Mouse (Mus musculus): ENCODE data around the gene Ctsa.
A peak's percentile ranks its signal among the peaks of the same experiment; 100 is the strongest.
"Not testable (repeated sequence)": the region's sequence is repeated elsewhere in the genome, so short reads cannot be mapped to it uniquely, and the experiment has no call there.

Gene Ctsa

DNA sequence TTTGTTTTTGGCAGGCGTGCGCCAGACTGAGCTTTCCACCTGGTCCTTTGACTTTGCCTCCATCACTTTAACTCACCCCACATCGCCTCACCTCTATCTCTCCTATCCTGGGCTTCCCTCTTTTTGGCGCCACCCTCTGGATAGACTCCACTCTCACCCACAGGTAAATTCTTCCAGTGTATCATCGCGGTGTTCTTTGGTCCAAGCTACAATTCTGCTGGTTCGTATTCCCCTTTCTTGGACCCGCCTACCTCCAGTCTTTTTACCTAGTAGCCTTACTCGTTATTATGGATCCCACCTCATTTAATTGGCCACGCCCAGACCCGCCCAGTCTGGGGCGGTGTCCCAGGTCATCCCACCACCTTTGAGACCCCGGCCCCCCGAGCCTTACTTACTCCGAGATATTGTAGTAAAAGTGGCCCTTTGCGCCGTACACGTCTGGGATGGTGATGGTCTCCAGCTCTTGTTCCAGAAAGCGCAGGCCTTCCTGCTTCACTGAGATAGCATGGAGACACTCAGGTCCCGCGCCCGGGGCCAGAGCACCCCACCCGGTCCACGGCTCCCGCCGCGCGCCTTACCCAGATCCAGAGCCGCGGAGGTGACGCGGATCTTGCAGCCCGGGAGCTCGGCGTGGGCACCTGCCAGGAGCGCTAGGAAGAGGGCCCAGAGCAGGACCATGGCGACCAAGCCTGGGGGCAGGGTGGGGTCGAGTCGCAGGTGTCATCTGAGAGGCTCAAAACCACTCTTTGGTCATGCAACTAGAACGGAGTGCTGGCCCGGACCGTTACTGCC, 23.8 kb downstream of the Ctsa start:
- DNase-seq, result no peak

DNA sequence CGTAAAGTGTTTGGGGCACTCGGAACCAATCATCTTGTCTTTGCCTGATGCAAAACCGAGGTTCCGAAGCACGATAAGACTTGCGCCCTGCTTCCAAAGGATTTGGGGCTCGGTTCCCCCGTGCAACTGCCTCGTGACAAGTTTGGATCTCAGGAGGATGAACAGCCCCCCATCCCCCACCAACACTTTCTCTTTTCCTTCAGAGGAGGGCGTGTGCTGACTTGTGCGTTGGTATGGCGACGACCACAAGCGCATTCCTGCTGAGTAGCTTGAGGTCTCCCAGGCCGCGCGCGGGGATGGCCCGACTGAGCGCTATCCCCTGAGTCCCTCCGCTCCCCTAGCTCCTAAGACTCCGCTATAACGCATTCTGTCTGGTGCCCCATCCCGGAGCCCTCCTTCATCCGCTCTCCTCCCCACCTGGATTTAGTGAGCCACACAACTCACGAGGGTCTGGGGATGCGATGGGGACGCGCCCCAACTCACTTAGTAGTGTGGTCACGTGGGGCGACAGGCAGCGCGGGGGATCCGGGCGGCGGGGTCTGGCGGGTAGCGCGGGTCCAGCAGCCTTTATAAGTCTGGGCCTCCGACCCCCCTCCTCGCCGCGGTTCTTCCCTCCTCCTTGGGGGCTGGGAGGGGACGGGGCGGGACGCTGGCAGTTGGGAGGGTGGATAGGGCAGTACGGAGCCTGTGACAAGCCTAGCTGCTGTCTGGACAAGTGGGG, 24.6 kb downstream of the Ctsa start, which contains the start of gene Pltp:
TSS of gene Pltp (minus strand) at position 611 of the 721 bp plus-strand sequence.
- peak; percentile 73 for DNase-seq

DNA sequence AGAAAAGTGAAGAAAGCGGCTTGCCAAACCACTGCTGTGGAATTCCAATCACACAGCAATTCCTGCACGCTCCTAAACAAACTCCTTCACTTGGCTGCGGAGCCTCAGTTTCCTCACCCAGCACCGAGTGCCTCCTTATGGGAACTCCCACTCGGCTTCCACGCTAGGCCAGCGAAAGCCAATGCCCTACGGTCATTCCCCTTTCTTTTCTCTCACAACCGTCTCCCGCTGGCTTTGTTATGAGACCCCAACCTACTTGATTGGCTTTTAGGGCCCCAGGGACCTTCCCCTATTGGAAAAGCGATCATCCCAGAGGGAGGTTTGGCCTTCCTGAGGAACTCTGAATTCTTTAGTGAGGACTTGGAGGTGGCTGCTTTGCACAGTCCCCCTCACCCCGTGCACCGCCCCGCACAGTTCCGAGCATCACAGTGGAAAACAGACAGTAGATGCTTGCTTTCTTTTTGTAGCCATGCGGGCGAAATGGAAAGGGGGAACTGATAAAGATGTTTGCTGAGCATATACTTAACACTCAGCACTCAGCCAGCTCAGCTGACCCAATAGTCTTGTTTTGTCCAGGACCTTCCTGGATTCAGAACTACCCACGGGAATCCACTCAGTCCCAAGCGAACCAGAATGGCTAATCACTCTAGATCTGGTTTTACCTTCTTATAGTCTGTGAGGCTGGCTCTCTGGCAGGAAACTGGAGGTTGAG, 25.3 kb downstream of the Ctsa start:
- DNase-seq, result no peak

DNA sequence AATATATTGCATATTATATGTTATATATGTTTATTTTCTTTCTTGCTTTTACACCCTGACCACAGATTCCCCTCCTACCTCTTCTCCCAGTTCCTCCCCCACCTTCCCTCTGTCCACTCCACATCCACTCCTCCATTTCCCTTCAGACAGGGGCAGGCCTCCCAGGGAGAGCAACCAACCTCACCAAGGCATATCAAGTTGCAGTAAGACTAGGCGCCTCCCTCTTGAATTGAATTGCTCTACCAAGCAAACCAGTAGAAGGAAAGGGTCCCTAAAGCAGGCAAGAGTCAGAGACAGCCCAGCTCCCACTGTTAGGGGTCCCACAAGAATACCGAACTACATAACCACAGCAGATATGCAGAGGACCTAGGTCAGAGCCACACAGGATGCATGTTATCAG, 26.5 kb downstream of the Ctsa start:
- DNase-seq, result no peak

DNA sequence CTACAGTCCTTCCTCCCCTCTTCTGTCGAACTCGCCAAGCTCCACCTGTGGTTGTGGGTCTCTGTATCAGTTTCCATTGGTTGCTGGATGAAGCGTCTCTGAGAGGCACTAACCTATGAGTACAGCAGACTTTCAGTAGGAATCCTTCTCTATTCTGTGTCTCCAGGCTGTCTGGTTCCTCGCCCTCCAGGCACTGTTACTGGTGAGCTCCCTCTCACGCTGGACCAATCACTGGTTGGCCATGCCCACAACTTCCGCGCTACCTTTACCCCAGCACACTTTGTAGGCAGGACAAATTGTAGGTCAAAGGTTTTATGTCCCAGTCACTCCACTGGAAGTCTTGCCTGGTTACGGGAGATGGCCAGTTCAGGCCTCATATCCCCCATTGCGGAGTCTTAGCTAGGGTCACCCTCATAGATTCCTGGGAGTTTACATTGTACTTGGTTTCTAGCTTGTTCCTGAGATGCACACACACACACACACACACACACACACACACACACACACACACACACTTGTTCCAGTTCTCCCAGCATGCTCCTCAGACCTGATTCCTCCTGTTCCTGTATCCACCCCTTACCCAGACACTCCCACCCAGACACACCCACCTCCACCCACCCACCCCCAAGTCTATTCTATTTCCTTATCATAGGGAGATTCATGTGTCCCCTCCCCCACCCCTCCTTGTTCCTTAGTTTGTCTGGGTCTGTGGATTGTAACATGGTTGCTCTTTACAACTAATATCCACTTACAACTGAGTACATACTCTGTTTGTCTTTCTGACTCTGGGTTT, 27.2 kb downstream of the Ctsa start:
- DNase-seq, result no peak

DNA sequence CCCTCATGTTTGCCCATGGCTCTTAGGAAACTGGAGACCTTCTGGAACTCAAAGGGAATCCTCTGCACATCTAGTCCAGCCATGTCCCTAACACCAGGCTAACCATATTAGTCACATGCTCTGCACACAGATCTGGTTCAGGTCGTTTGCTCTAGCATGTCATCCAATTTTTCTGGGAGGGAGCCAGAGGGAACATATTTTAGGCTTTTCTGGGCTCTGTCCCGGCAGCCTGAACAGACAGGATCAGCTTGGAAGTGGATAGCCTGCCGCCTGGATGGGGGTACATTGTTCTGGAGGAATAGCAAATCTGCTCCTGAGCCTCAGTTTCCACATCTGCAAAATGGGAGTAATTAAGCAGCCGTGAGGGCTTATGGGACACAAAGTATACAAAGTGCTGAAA, 28.4 kb downstream of the Ctsa start:
- DNase-seq, result no peak

DNA sequence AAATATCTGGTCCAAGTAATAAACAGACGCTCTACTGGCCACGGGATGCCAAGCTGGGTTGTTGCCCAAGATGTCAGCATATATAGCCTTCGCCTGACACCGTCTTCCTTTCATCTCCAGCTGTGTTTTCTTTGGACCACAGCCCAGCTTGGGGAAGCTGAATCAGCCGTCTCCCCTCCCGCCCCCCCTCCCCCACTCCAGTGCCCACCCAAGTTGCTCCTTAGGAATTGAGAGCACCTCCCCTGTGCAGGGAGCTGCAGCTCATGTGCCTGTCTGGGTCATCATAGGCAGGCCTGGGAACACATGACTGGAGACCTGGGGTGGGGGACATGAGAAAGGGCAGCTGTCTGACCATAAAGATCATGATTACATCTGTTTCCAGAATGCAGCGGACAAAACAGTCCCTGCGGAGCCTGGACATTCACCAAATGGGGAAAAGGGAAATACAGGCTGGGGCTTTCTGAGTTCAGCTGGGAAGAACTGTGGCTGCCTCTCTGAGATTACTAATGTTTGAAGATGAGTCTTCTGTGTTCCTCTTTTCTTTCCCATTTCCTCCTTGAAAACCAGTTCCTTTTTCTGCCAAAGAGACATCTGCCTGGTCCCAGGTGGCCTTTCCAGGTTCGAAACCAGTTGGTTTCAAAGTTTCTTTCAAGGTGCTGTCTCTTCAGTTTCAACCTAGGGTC, 29.6 kb downstream of the Ctsa start:
- DNase-seq, result peak; percentile 82

DNA sequence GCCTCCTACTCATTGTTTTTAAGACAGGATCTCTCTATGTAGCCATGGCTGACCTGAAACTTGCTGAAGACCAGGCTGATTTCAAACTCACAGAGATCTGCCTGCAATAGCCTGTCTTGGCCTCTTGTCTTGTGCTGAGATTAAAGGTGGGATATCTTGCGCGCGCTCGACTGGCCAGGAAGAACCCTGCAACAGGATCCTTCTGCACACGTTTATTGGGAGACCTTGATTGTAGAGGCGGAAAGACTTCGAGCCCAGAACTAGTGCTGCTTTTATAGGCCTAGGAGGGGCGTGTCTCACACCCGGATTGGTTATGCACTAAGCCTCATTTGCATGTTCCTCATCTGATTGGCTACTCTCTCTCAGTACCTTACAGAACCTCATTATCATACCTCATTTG, 30.7 kb downstream of the Ctsa start:
- DNase-seq, result not testable (repeated sequence)

DNA sequence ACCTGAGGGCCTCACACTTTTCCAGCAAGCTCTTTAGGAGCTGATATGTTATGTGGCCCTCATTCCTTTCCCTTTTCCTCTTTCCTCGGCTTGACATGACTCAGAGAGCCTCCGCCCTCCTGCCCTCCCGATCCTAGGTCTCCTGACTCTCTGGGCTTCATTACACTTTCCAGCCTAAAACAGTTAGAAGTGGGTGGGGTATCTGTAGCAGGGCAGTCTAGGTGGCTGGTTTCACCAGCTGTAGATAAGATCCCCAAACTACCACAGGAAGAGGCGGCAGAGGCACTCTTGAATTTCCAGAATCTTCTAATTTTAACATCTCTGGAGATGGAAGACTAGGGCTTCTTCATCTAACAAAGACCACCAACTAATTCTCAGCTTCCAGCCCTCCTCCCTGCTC, 31.9 kb downstream of the Ctsa start:
- no peak for DNase-seq

- DNase-seq, result peak; percentile 65
Observed at GRCm38 (mm10) chr2:164866741-164867551, 34.3 kb downstream of the Ctsa start.

DNA sequence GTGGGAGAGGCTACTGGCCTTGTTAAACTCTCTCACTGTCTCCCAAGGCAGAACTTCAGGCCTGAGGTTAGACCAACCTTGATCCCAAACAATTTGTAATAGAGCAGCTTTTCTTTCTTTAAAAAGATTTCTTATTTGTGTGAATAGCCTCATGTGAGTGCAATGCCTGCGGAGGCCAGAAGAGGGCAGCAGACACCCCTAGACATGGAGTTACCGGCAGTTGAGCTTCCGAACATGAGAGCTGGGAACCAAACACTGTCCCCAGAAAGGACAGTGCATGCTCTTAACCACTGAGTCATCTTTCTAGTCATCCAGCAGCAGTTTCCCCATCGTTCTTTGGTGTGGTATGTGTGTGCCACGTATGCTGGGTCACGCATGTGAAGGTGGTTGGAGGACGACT, 34.9 kb downstream of the Ctsa start:
- DNase-seq, result no peak

GRCm38 (mm10) chr2:164868491-164868890, 35.8 kb downstream of the Ctsa start:
- no peak for DNase-seq

DNA sequence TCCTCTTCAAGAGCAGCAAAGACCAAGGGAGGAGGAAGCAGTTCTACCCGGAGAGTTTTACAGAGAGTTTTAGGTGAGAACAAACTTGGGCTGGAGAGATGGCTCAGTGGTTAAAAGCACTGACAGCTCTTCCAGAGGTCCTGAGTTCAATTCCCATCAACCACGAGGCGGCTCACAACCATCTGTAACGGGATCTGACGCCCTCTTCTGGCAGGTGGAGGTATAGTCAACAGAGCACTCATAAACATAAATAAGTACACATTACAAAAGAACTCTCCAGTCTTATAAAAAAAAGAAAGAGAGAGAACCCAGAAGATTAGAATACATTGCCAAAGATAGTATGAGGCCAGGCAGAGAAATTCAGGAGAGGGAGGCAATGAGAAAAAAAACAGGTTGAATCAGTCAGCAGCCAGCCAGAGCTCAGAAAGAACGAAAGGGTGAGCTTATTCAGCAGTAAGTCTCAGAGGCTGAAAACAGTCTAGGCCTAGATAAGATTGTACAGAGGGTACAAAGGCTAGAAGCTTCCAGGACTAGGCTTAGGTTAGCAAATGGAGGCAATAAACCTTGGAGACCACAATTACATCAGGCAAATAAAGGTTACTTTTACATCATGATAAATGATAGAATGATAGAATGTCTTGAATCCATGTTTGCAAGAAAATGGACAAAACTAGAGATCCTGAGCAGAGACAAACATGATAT, 39.1 kb downstream of the Ctsa start:
- no peak for DNase-seq

DNA sequence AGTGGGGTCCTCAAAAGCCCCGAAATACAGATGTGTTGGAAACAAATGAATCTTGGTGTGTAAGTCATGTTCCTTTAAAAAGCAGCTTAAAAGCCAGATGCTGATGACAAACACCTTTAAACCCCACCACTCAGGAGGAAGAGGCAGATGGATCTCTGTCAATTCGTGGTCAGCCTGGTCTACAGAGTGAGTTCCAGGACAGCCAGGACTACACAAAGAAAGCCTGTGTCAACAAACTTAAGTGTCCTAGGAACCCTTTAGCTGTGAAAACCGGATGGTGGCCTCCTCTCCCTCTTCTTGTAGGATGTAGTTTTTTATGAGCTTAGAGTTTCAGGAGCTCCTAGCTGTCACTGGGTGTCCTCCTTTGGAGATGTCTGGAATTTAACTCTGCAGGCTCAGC, 40.9 kb downstream of the Ctsa start:
- DNase-seq, result no peak

DNA sequence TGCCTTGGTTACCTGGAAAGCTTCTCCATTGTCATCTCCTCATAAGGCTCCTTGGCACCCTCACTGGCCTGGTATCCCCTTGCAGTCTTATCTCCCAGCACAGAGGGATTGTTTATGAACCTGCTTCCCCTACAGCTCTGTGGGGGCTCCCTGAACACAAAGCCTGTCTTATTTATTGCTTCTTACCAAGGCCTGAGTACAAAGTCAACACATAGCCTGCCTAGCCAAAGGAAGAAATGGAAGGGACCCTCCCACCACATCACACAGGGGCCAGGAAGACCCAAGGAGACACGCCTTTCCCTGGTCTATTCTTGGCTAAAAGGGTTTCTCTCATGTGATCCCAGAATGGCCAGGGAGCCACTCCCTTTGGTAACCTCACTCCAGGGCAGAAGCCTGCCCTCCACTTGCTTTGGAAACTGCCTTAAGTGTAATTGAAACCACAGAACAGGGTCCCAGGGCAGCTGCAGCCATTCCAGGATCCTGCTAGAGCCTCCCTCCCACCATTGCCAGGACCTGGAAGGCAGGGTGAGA, 41.6 kb downstream of the Ctsa start:
- DNase-seq, result no peak

GRCm38 (mm10) chr2:164875648-164876047, 43.0 kb downstream of the Ctsa start:
- DNase-seq, result not testable (repeated sequence)

- DNase-seq, result not testable (repeated sequence)
Observed at GRCm38 (mm10) chr2:164877376-164878215, 44.9 kb downstream of the Ctsa start.

- DNase-seq, result peak; percentile 80
Observed at GRCm38 (mm10) chr2:164878509-164879227, 46.0 kb downstream of the Ctsa start.

DNA sequence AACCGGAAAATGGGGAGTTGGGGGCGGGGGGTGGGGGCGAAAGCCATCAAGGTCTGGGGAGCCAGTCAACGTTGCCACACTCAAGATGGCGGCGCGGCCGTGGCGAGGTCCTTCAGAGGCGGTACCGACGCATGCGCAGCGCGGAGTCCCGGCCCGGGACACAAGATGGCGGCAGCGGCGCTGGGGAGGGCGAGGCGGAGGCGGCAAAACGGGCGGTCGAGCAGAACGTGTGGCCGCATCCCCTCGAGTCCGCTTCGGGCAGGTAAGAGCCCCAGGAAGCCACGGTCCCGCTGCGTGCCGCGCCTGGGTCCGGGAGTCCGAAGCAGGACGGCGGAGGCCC, 46.5 kb downstream of the Ctsa start, which contains the start of gene Pcif1:
TSS of gene Pcif1 (plus strand) at position 77 of the 340 bp plus-strand sequence.
- peak; percentile 93 for DNase-seq

Data from retina, postnatal 1 day (tissue).